Mouse (Mus musculus) liver, embryonic 12.5 days (tissue): ENCODE measurements around the gene Gm20458. TPM values are rescaled to one million over a fixed set of nuclear protein-coding genes. Genes with fewer than 3 reads are reported as not detected.

Experiments
- ATAC-seq: fragments of 200-750 bp; cut with Nextera tagmentation; 2 replicates; pipeline ENCODE4 v1.8.0; 2017; ENCODE audit warnings: moderate number of reproducible peaks, mild to moderate bottlenecking, moderate library complexity
- H3K27ac ChIP-seq: fragments of 300-500 bp; sonication (generic); 2 replicates; pipeline ENCODE4 v1.5.1; 2016; ENCODE audit warnings: mild to moderate bottlenecking
- H3K27me3 ChIP-seq: fragments of 300-500 bp; sonication (generic); replicated peaks from 2 replicates; pipeline ENCODE4 v1.6.1; 2016; ENCODE audit warnings: mild to moderate bottlenecking, moderate library complexity
- H3K36me3 ChIP-seq: fragments of 300-500 bp; sonication (generic); 2 replicates; pipeline ENCODE4 v1.6.1; 2016; ENCODE audit warnings: mild to moderate bottlenecking, moderate library complexity
- H3K4me1 ChIP-seq: fragments of 300-500 bp; sonication (generic); 2 replicates; pipeline ENCODE4 v1.6.1; 2016
- H3K4me2 ChIP-seq: fragments of 300-500 bp; sonication (generic); 2 replicates; pipeline ENCODE4 v1.6.1; 2016; ENCODE audit warnings: mild to moderate bottlenecking, moderate library complexity
- H3K4me3 ChIP-seq: fragments of 300-500 bp; sonication (generic); 2 replicates; pipeline ENCODE4 v1.5.1; 2016; ENCODE audit warnings: mild to moderate bottlenecking, moderate library complexity
- H3K9ac ChIP-seq: fragments of 300-500 bp; sonication (generic); 2 replicates; pipeline ENCODE4 v1.6.1; 2016; ENCODE audit warnings: mild to moderate bottlenecking, moderate library complexity
- H3K9me3 ChIP-seq: fragments of 300-500 bp; sonication (generic); replicated peaks from 2 replicates; pipeline ENCODE4 v1.6.1; 2016; ENCODE audit warnings: mild to moderate bottlenecking, moderate library complexity
- WGBS: fragments of 180-500 bp; shearing (Covaris S2); methylation state at CpG from one replicate; pipeline ENCODE4 v1.1.7; 2016; ENCODE audit not compliant: insufficient replicate concordance; 5-methylcytosine and 5-hydroxymethylcytosine counted together
- polyA plus RNA-seq: library from polyadenylated mRNA; unstranded; fragments of >200 nt; fragmentation: Nextera tagmentation; extraction: Ambion mirVana; gene quantifications from 2 replicates; pipeline ENCODE4 v1.2.1, GENCODE M21; 2016

The Gm20458 gene
- polyA plus RNA-seq, 1 experiment from 2014 or later, result 5.2 TPM

- ATAC-seq, result peak; percentile 19; the same call in 1 of the 2 replicates
- WGBS, result 17% methylated on average over 11 of the region's 11 CpGs
- H3K27ac ChIP-seq, result no peak overlapping the region
Observed at GRCm38 (mm10) chr2:164487115-164487527, 26.4 kb downstream of the Gm20458 start.

GRCm38 (mm10) chr2:164487812-164488211 is 27.0 kb downstream of the Gm20458 start:
- Histone ChIP-seq H3K36me3 (0 out of 2 replicates have a peak, but pooled peaks cover 3% of the 10 kb centered on the region), H3K9me3 (no peaks in the 10 kb centered on the region), H3K27me3 (peaks cover 57% of the 10 kb centered on the region), H3K27ac (no peak overlapping the region), H3K9ac (no peak overlapping the region), H3K4me2 (no peak overlapping the region), H3K4me3 (no peak overlapping the region), H3K4me1 (peaks cover 12% of the 10 kb centered on the region; the same call in 1 of the 2 replicates)
- 63% methylated on average over 9 of the region's 9 CpGs for WGBS
- ATAC-seq, result no peak

More at GRCm38 (mm10) chr2:164487115-164487527, 26.4 kb downstream of the Gm20458 start:
- Histone ChIP-seq H3K9me3 (no peaks in the 10 kb centered on the region), H3K4me2 (peak overlapping the region; percentile 71), H3K27me3 (peaks cover 57% of the 10 kb centered on the region), H3K4me1 (peaks cover 12% of the 10 kb centered on the region; the same call in 1 of the 2 replicates), H3K36me3 (0 out of 2 replicates have a peak, but pooled peaks cover 3% of the 10 kb centered on the region), H3K9ac (0 out of 2 replicates have a peak overlapping the region, but pooled peaks have one; percentile 40), H3K4me3 (peak overlapping the region; percentile 61)

GRCm38 (mm10) chr2:164494126-164494525 is 33.4 kb downstream of the Gm20458 start:
- Histone ChIP-seq H3K4me2 (no peak overlapping the region), H3K9ac (no peak overlapping the region), H3K27ac (no peak overlapping the region), H3K27me3 (no peaks in the 10 kb centered on the region), H3K4me3 (no peak overlapping the region), H3K36me3 (peaks cover 4% of the 10 kb centered on the region), H3K9me3 (no peaks in the 10 kb centered on the region), H3K4me1 (peaks cover 27% of the 10 kb centered on the region)
- 51% methylated on average over 2 of the region's 2 CpGs for WGBS
- ATAC-seq, result no peak

GRCm38 (mm10) chr2:164496331-164496730 is 35.6 kb downstream of the Gm20458 start:
- 30% methylated on average over 1 of the region's 1 CpGs for WGBS
- Histone ChIP-seq H3K9me3 (no peaks in the 10 kb centered on the region), H3K4me1 (peaks cover 28% of the 10 kb centered on the region), H3K4me2 (peak overlapping the region; percentile 90), H3K4me3 (peak overlapping the region; percentile 75; the same call in 1 of the 2 replicates), H3K27ac (no peak overlapping the region), H3K9ac (no peak overlapping the region), H3K36me3 (peaks cover 23% of the 10 kb centered on the region), H3K27me3 (no peaks in the 10 kb centered on the region)
- no peak for ATAC-seq

- ATAC-seq, result peak; percentile 94
- WGBS, result 4% methylated on average over 43 of the region's 43 CpGs
- Histone ChIP-seq H3K36me3 (peaks cover 29% of the 10 kb centered on the region), H3K9me3 (no peaks in the 10 kb centered on the region), H3K27me3 (no peaks in the 10 kb centered on the region), H3K27ac (peak within 1 kb of the TSS; percentile 33; the same call in 1 of the 2 replicates), H3K9ac (peak within 1 kb of the TSS; percentile 74), H3K4me1 (peaks cover 28% of the 10 kb centered on the region), H3K4me2 (peak within 1 kb of the TSS; percentile 90), H3K4me3 (peak within 1 kb of the TSS; percentile 75)
Observed at GRCm38 (mm10) chr2:164496847-164497690, 36.3 kb downstream of the Gm20458 start, which contains the start of gene Pigt. Gene Pigt, plus strand, starts transcription at chr2:164497520.

- Histone ChIP-seq H3K36me3 (peaks cover 36% of the 10 kb centered on the region), H3K4me1 (peaks cover 28% of the 10 kb centered on the region), H3K9ac (peak overlapping the region; percentile 74), H3K27me3 (no peaks in the 10 kb centered on the region), H3K9me3 (no peaks in the 10 kb centered on the region), H3K27ac (peak overlapping the region; percentile 33; the same call in 1 of the 2 replicates), H3K4me2 (peak overlapping the region; percentile 90), H3K4me3 (peak overlapping the region; percentile 75)
- peak; percentile 60 for ATAC-seq
- WGBS, result 3% methylated on average over 21 of the region's 21 CpGs
Observed at GRCm38 (mm10) chr2:164497691-164498268, 37.0 kb downstream of the Gm20458 start.

GRCm38 (mm10) chr2:164499317-164499716 is 38.5 kb downstream of the Gm20458 start:
- peaks cover 52% of the 10 kb centered on the region for H3K36me3 ChIP-seq
- WGBS, result 56% methylated on average over 5 of the region's 5 CpGs
- no peak overlapping the region for H3K9ac ChIP-seq
- H3K4me3 ChIP-seq, result no peak overlapping the region
- peaks cover 7% of the 10 kb centered on the region; the same call in 1 of the 2 replicates for H3K9me3 ChIP-seq
- no peaks in the 10 kb centered on the region for H3K27me3 ChIP-seq
- H3K4me2 ChIP-seq, result no peak overlapping the region
- ATAC-seq, result no peak
- H3K4me1 ChIP-seq, result peaks cover 28% of the 10 kb centered on the region
- no peak overlapping the region for H3K27ac ChIP-seq

- H3K4me2 ChIP-seq, result no peak overlapping the region
- peaks cover 14% of the 10 kb centered on the region for H3K9me3 ChIP-seq
- H3K4me3 ChIP-seq, result no peak overlapping the region
- no peaks in the 10 kb centered on the region for H3K27me3 ChIP-seq
- no peak overlapping the region for H3K27ac ChIP-seq
- WGBS, result 91% methylated on average over 7 of the region's 7 CpGs
- ATAC-seq, result no peak
- H3K36me3 ChIP-seq, result peaks cover 64% of the 10 kb centered on the region
- no peak overlapping the region for H3K9ac ChIP-seq
- H3K4me1 ChIP-seq, result peaks cover 28% of the 10 kb centered on the region
Observed at GRCm38 (mm10) chr2:164500511-164500910, 39.7 kb downstream of the Gm20458 start.

GRCm38 (mm10) chr2:164504919-164505318 is 44.2 kb downstream of the Gm20458 start:
- H3K27ac ChIP-seq, result no peak overlapping the region
- 87% methylated on average over 3 of the region's 3 CpGs for WGBS
- H3K9ac ChIP-seq, result no peak overlapping the region
- H3K4me1 ChIP-seq, result peaks cover 4% of the 10 kb centered on the region; the same call in 1 of the 2 replicates
- peaks cover 14% of the 10 kb centered on the region for H3K9me3 ChIP-seq
- no peaks in the 10 kb centered on the region for H3K27me3 ChIP-seq
- no peak overlapping the region for H3K4me2 ChIP-seq
- no peak overlapping the region for H3K4me3 ChIP-seq
- ATAC-seq, result no peak
- H3K36me3 ChIP-seq, result peaks cover 83% of the 10 kb centered on the region

GRCm38 (mm10) chr2:164505619-164506347 is 45.0 kb downstream of the Gm20458 start:
- peaks cover 4% of the 10 kb centered on the region; the same call in 1 of the 2 replicates for H3K4me1 ChIP-seq
- no peak overlapping the region for H3K4me2 ChIP-seq
- no peak overlapping the region for H3K9ac ChIP-seq
- no peak for ATAC-seq
- H3K9me3 ChIP-seq, result peaks cover 14% of the 10 kb centered on the region
- no peaks in the 10 kb centered on the region for H3K27me3 ChIP-seq
- peak overlapping the region; percentile 3; the same call in 1 of the 2 replicates for H3K27ac ChIP-seq
- 60% methylated on average over 4 of the region's 4 CpGs for WGBS
- peaks cover 75% of the 10 kb centered on the region for H3K36me3 ChIP-seq
- no peak overlapping the region for H3K4me3 ChIP-seq

- peaks cover 14% of the 10 kb centered on the region for H3K9me3 ChIP-seq
- H3K9ac ChIP-seq, result no peak overlapping the region
- 87% methylated on average over 19 of the region's 19 CpGs for WGBS
- H3K4me2 ChIP-seq, result no peak overlapping the region
- no peaks in the 10 kb centered on the region for H3K27me3 ChIP-seq
- H3K27ac ChIP-seq, result no peak overlapping the region
- ATAC-seq, result no peak
- H3K4me1 ChIP-seq, result peaks cover 13% of the 10 kb centered on the region
- no peak overlapping the region for H3K4me3 ChIP-seq
- peaks cover 55% of the 10 kb centered on the region for H3K36me3 ChIP-seq
Observed at GRCm38 (mm10) chr2:164507811-164508210, 47.0 kb downstream of the Gm20458 start.
